Mouse (Mus musculus) lung, adult 2 months (tissue): ENCODE data around the gene Pum1.
"Not testable (repeated sequence)": the region's sequence is repeated elsewhere in the genome, so short reads cannot be mapped to it uniquely, and the experiment has no call there.

Source experiments
- CTCF ChIP-seq: fragments of 200-500 bp; IDR thresholded peaks from 2 replicates; pipeline ENCODE4 v1.5.1; 2011; ENCODE audit warnings: mild to moderate bottlenecking, low read length, control low read depth; ENCODE audit not compliant: insufficient read depth
- POLR2A ChIP-seq: fragments of 200-500 bp; IDR thresholded peaks from 2 replicates; pipeline ENCODE4 v1.6.1; 2011; ENCODE audit warnings: low read depth, mild to moderate bottlenecking, control low read depth, low read length, borderline replicate concordance; ENCODE audit errors: extremely low read depth

- not testable (repeated sequence) for TF ChIP-seq CTCF, POLR2A
These were observed 28.0 kb upstream of the Pum1 start for GRCm38 (mm10) chr4:130635076-130635475.
